Mouse (Mus musculus): ENCODE results near the gene Elovl5.

- TF ChIP-seq CTCF (IDR thresholded peaks at IDR 0.05; ENCODE audit: low read depth, low read length): no peak
- no peak for TF ChIP-seq POLR2A (IDR thresholded peaks at IDR 0.05; ENCODE audit: insufficient read depth, low read length)
Measured at GRCm38 (mm10) chr9:77931740-77932139, 14.6 kb downstream of the Elovl5 start.

Data from ES-Bruce4 (cell line).